Mouse (Mus musculus) embryonic facial prominence, embryonic 14.5 days (tissue): ENCODE data around the gene Tmem184a. TPM values are rescaled to one million over a fixed set of nuclear protein-coding genes. Genes with fewer than 3 reads are reported as not detected.

Source experiments
- ATAC-seq: fragments of 200-750 bp; cut with Nextera tagmentation; 2 replicates; pipeline ENCODE4 v1.8.0; 2017; ENCODE audit warnings: low read depth, moderate number of reproducible peaks, moderate TSS enrichment
- DNase-seq: peaks from one replicate; pipeline ENCODE4 v3.0.0-alpha.2; 2015; ENCODE audit warnings: low spot score
- H3K27ac ChIP-seq: fragments of 300-500 bp; sonication (generic); replicated peaks from 2 replicates; pipeline ENCODE4 v1.5.1; 2014; ENCODE audit warnings: low read depth, mild to moderate bottlenecking, low read length, moderate library complexity
- H3K27me3 ChIP-seq: fragments of 300-500 bp; sonication (generic); replicated peaks from 2 replicates; pipeline ENCODE4 v1.6.1; 2014; ENCODE audit warnings: low read length; ENCODE audit not compliant: control insufficient read depth, insufficient read depth
- H3K36me3 ChIP-seq: fragments of 300-500 bp; sonication (generic); 2 replicates; pipeline ENCODE4 v1.6.1; 2014; ENCODE audit warnings: low read length, mixed read lengths; ENCODE audit not compliant: control insufficient read depth, insufficient read depth
- H3K4me1 ChIP-seq: fragments of 300-500 bp; sonication (generic); 2 replicates; pipeline ENCODE4 v1.6.1; 2014; ENCODE audit warnings: antibody characterized with exemption, low read length; ENCODE audit not compliant: control insufficient read depth, insufficient read depth
- H3K4me2 ChIP-seq: fragments of 300-500 bp; sonication (generic); 2 replicates; pipeline ENCODE4 v1.6.1; 2014; ENCODE audit warnings: low read depth, mild to moderate bottlenecking, low read length, moderate library complexity, mixed read lengths
- H3K4me3 ChIP-seq: fragments of 300-500 bp; sonication (generic); 2 replicates; pipeline ENCODE4 v1.5.1; 2014; ENCODE audit warnings: low read depth, mild to moderate bottlenecking, low read length
- H3K9ac ChIP-seq: fragments of 300-500 bp; sonication (generic); 2 replicates; pipeline ENCODE4 v1.6.1; 2014; ENCODE audit warnings: low read depth, mild to moderate bottlenecking, low read length, moderate library complexity, mixed read lengths
- H3K9me3 ChIP-seq: fragments of 300-500 bp; sonication (generic); 2 replicates; pipeline ENCODE4 v1.6.1; 2016; ENCODE audit warnings: low read length; ENCODE audit not compliant: control insufficient read depth
- WGBS: fragments of 180-500 bp; shearing (Covaris S2); extraction: QIAGEN DNeasy Blood & Tissue Kit; methylation state at CpG from one replicate; pipeline ENCODE4 v1.1.7; 2014; 5-methylcytosine and 5-hydroxymethylcytosine counted together
- polyA plus RNA-seq: library from polyadenylated mRNA; unstranded; fragments of >200 nt; fragmentation: Nextera tagmentation; extraction: Ambion mirVana; gene quantifications from 2 replicates; pipeline ENCODE4 v1.2.1, GENCODE M21; 2014

Gene Tmem184a
- polyA plus RNA-seq, 1 experiment from 2014 or later = 5.5 TPM

DNA sequence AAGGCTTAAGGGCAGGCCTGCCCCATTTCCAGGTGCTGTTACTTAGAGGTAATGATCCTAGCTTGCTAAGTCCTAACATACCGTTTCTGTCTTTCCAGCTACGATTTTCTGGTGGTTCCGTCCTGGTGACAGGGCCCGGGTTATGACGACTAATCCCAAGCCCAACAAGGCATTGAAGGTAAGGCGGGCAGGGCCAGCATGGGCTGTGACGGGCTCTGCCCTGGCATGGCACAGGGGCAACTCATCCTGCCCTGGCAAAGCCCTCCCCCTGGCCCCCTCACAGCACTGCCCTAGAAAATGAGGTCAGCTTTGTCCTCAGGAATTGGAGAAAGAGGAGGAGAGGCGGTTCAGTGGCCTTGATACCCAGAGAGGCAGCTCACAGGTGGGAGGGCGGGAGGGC is 20.7 kb downstream of the Tmem184a start:
- WGBS = 83% methylated on average over 8 of the region's 9 CpGs
- Histone ChIP-seq H3K4me2 (no peak overlapping the region), H3K4me1 (peaks cover 25% of the 10 kb centered on the region), H3K4me3 (no peak overlapping the region), H3K9ac (no peak overlapping the region), H3K27ac (no peak overlapping the region), H3K36me3 (peaks cover 17% of the 10 kb centered on the region), H3K27me3 (no peaks in the 10 kb centered on the region), H3K9me3 (no peaks in the 10 kb centered on the region)
- DNase-seq (no peak), ATAC-seq (no peak)

GRCm38 (mm10) chr5:139798168-139798900 is 21.4 kb downstream of the Tmem184a start:
- peaks cover 17% of the 10 kb centered on the region for H3K36me3 ChIP-seq
- no peak overlapping the region; the same call in 1 of the 2 replicates for H3K27ac ChIP-seq
- no peaks in the 10 kb centered on the region for H3K27me3 ChIP-seq
- WGBS = 50% methylated on average over 11 of the region's 12 CpGs
- no peak overlapping the region for H3K9ac ChIP-seq
- peaks cover 25% of the 10 kb centered on the region for H3K4me1 ChIP-seq
- no peak for ATAC-seq
- no peak for DNase-seq
- H3K9me3 ChIP-seq = no peaks in the 10 kb centered on the region
- no peak overlapping the region for H3K4me3 ChIP-seq
- peak overlapping the region; percentile 29 for H3K4me2 ChIP-seq

DNA sequence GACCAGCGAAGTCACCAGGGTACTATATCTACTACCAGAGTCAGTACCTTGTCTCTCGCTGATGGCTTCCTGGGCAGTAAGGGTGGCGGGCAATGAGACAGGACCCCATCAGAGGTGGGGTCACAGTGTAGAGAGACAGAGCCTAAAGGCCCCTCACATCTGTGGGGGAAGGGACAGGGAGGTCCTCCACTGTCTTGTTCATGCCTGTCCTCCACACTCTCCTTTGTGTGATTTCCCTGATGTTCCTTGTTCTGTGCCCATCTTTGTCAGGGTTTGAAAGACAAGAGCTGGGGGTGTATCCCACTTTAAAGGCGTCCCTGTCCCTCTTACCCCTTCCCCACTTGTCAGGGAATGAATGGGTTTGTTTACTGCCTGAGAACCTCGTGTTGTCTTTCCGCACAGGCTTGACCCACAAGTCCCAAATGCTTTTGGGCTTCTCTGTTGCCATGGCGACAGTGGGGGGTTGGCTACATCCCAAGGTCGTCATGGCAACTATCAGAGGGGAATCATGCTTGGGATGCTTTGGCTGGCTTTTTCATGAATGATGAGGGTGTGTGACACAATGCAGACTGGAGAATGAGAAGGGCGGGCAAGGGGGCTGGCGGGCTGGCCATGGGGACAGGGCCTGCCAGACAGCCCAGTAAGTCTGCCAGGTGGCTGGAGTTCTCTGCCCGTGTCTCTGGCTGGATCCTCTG is 22.1 kb downstream of the Tmem184a start:
- Histone ChIP-seq H3K9ac (no peak overlapping the region), H3K36me3 (peaks cover 17% of the 10 kb centered on the region), H3K27me3 (no peaks in the 10 kb centered on the region), H3K9me3 (no peaks in the 10 kb centered on the region), H3K4me2 (peak overlapping the region; percentile 42), H3K4me3 (no peak overlapping the region), H3K27ac (peak overlapping the region; percentile 70; the same call in 1 of the 2 replicates), H3K4me1 (peaks cover 26% of the 10 kb centered on the region)
- WGBS = 43% methylated on average over 11 of the region's 11 CpGs
- peak; percentile 79 for DNase-seq
- peak; percentile 68; the same call in 1 of the 2 replicates for ATAC-seq

DNA sequence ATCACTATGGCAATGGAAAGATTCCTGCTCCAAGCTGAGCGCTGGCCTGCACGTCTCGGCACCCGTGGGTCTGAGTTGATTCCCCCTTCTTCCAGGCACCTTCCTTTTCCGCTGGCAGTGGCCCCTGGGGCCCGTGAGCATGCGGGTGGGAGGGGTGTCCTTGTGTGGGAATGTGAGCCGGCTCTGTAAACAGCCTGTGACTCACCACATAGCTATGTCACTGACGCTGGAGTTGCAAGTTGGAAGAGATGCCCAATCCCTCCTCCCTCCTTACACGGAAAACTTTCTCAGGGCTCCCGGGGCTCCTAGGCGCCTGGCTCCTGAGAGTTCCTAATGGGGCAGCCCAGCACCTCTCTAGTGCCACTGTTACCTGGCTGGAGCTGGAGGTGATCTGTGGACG is 22.8 kb downstream of the Tmem184a start:
- Histone ChIP-seq H3K36me3 (peaks cover 17% of the 10 kb centered on the region), H3K4me3 (no peak overlapping the region), H3K4me1 (peaks cover 32% of the 10 kb centered on the region), H3K27ac (peak overlapping the region; percentile 70; the same call in 1 of the 2 replicates), H3K27me3 (no peaks in the 10 kb centered on the region), H3K9ac (0 out of 2 replicates have a peak overlapping the region, but pooled peaks have one; percentile 16), H3K4me2 (peak overlapping the region; percentile 42), H3K9me3 (no peaks in the 10 kb centered on the region)
- 13% methylated on average over 13 of the region's 13 CpGs for WGBS
- ATAC-seq (peak; percentile 79), DNase-seq (peak; percentile 94)

DNA sequence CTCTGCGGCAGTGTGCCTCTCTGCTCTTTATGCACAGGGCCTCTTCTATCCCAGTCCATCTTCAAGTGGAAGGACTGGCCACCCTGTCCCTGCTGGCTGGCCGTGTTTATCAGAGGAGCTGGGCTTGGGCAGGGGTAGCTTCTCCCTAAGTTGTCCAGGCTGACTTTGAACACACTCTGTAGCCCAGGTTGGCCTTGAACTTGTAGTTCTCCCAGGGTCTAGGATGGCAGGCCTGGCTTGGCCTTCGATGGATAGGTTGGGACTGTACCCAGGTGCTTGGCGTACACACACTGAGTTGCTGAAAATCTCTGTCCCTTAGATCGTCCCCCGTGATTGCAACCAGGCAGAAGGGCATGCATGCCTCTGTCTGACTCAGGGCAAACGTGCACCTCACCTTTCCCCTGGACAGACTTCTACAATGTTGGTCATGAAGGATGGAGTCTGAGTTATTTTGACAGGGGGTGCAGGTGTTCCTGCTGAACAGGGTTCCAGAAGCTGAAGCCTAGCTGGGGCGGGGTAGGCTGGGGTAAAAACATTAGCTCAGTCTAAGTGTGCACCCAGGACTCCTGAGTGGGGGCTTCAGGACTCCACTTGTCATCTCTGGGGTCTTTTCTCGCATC is 23.6 kb downstream of the Tmem184a start:
- peaks cover 34% of the 10 kb centered on the region for H3K4me1 ChIP-seq
- H3K9ac ChIP-seq = no peak overlapping the region
- 74% methylated on average over 9 of the region's 9 CpGs for WGBS
- H3K4me3 ChIP-seq = no peak overlapping the region
- DNase-seq (no peak), ATAC-seq (no peak)
- H3K4me2 ChIP-seq = no peak overlapping the region
- peaks cover 16% of the 10 kb centered on the region for H3K36me3 ChIP-seq
- no peaks in the 10 kb centered on the region for H3K9me3 ChIP-seq
- H3K27ac ChIP-seq = no peak overlapping the region
- no peaks in the 10 kb centered on the region for H3K27me3 ChIP-seq

DNA sequence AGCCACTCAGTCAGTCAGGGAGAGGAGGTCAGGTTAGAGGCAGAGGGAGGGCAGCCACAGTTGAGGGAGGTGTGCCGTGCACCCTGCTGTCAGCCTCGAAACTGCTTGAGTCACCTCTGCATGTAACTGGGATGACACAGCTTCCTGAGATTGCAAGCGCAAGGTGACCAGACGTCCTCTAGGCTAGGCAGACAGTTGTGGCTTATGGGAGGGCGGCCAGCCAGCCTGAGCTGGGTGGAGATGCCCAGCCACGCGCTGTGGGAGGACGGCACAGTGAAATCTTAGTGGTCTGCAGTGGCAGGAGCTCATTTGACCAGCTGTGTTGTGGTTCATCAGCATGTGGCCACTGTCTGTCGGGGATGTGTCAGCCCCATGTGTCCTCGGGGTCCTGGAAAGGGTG is 24.8 kb downstream of the Tmem184a start:
- H3K4me3 ChIP-seq = no peak overlapping the region
- H3K4me1 ChIP-seq = peaks cover 34% of the 10 kb centered on the region
- peaks cover 4% of the 10 kb centered on the region; the same call in 1 of the 2 replicates for H3K36me3 ChIP-seq
- 62% methylated on average over 10 of the region's 10 CpGs for WGBS
- H3K9ac ChIP-seq = 0 out of 2 replicates have a peak overlapping the region, but pooled peaks have one; percentile 14
- no peaks in the 10 kb centered on the region for H3K9me3 ChIP-seq
- no peak overlapping the region for H3K27ac ChIP-seq
- DNase-seq (no peak), ATAC-seq (no peak)
- H3K27me3 ChIP-seq = no peaks in the 10 kb centered on the region
- H3K4me2 ChIP-seq = no peak overlapping the region

GRCm38 (mm10) chr5:139794137-139794536 is 25.6 kb downstream of the Tmem184a start:
- no peak overlapping the region for H3K4me2 ChIP-seq
- ATAC-seq (no peak), DNase-seq (no peak)
- 90% methylated on average over 5 of the region's 5 CpGs for WGBS
- no peak overlapping the region for H3K27ac ChIP-seq
- H3K4me1 ChIP-seq = peaks cover 34% of the 10 kb centered on the region
- H3K9ac ChIP-seq = no peak overlapping the region
- no peaks in the 10 kb centered on the region for H3K9me3 ChIP-seq
- H3K36me3 ChIP-seq = no peaks in the 10 kb centered on the region
- H3K4me3 ChIP-seq = no peak overlapping the region
- H3K27me3 ChIP-seq = no peaks in the 10 kb centered on the region

- H3K9ac ChIP-seq = no peak overlapping the region; the same call in 1 of the 2 replicates
- WGBS = 60% methylated on average over 11 of the region's 11 CpGs
- peaks cover 33% of the 10 kb centered on the region for H3K4me1 ChIP-seq
- H3K27ac ChIP-seq = 0 out of 2 replicates have a peak overlapping the region, but pooled peaks have one; percentile 15
- H3K4me2 ChIP-seq = peak overlapping the region; percentile 99
- DNase-seq (no peak), ATAC-seq (no peak)
- H3K36me3 ChIP-seq = no peaks in the 10 kb centered on the region
- no peaks in the 10 kb centered on the region for H3K27me3 ChIP-seq
- H3K9me3 ChIP-seq = no peaks in the 10 kb centered on the region
- H3K4me3 ChIP-seq = no peak overlapping the region
Measured at GRCm38 (mm10) chr5:139793338-139794089, 26.2 kb downstream of the Tmem184a start.
